Mouse (Mus musculus) cortical plate, adult 2 months (tissue): Measurements from ENCODE around the gene Pdcl3. TPM values are rescaled to one million over a fixed set of nuclear protein-coding genes. Genes with fewer than 3 reads are reported as not detected.
"Not testable (repeated sequence)": the region's sequence is repeated elsewhere in the genome, so short reads cannot be mapped to it uniquely, and the experiment has no call there.

Experiments
- H3K27ac ChIP-seq: fragments of 200-500 bp; 2 replicates; pipeline ENCODE4 v1.5.1; 2012; ENCODE audit warnings: low read length, control low read depth, inconsistent platforms; ENCODE audit not compliant: insufficient read depth
- H3K4me1 ChIP-seq: fragments of 200-500 bp; 2 replicates; pipeline ENCODE4 v1.6.1; 2011; ENCODE audit warnings: low read length; ENCODE audit not compliant: control insufficient read depth, insufficient read depth
- H3K4me3 ChIP-seq: fragments of 200-500 bp; 2 replicates; pipeline ENCODE4 v1.5.1; 2011; ENCODE audit warnings: mild to moderate bottlenecking, low read length, control low read depth; ENCODE audit not compliant: insufficient read depth
- CTCF ChIP-seq: fragments of 200-500 bp; IDR thresholded peaks from 2 replicates; pipeline ENCODE4 v1.5.1; 2011; ENCODE audit warnings: mild to moderate bottlenecking, control low read depth, low read length; ENCODE audit not compliant: insufficient read depth; ENCODE audit errors: extremely low read depth
- POLR2A ChIP-seq: fragments of 200-500 bp; IDR thresholded peaks from 2 replicates; pipeline ENCODE4 v1.6.1; 2011; ENCODE audit warnings: mild to moderate bottlenecking, low read length, control low read depth; ENCODE audit not compliant: insufficient read depth; ENCODE audit errors: extremely low read depth
- polyA plus RNA-seq: library from polyadenylated mRNA; depleted of rRNA; stranded (reverse); fragments of >200 nt; gene quantifications from 2 replicates; pipeline ENCODE4 v1.2.3, GENCODE M21; 2012; rRNA removed

Pdcl3 gene
- polyA plus RNA-seq, 1 experiment = 43.2 TPM

GRCm38 (mm10) chr1:39015529-39015928 is 30.1 kb downstream of the Pdcl3 start:
- H3K4me3 ChIP-seq = no peak overlapping the region
- H3K27ac ChIP-seq = no peak overlapping the region
- H3K4me1 ChIP-seq = peaks cover 8% of the 10 kb centered on the region
- TF ChIP-seq CTCF (no peak), POLR2A (no peak)

GRCm38 (mm10) chr1:39017871-39018270 is 32.5 kb downstream of the Pdcl3 start:
- TF ChIP-seq CTCF = no peak
- no peak overlapping the region for H3K27ac ChIP-seq
- peaks cover 6% of the 10 kb centered on the region for H3K4me1 ChIP-seq
- H3K4me3 ChIP-seq = no peak overlapping the region

GRCm38 (mm10) chr1:39025142-39025541 is 39.7 kb downstream of the Pdcl3 start:
- peaks cover 9% of the 10 kb centered on the region; the same call in 1 of the 2 replicates for H3K4me1 ChIP-seq
- H3K4me3 ChIP-seq = no peak overlapping the region
- TF ChIP-seq POLR2A (no peak), CTCF (no peak)
- no peak overlapping the region for H3K27ac ChIP-seq

GRCm38 (mm10) chr1:39025840-39026239 is 40.4 kb downstream of the Pdcl3 start:
- Histone ChIP-seq H3K27ac (no peak overlapping the region), H3K4me1 (peaks cover 9% of the 10 kb centered on the region; the same call in 1 of the 2 replicates), H3K4me3 (no peak overlapping the region)
- TF ChIP-seq CTCF (no peak), POLR2A (no peak)

- TF ChIP-seq CTCF = no peak
- no peak for TF ChIP-seq POLR2A
- H3K27ac ChIP-seq = no peak overlapping the region
- no peak overlapping the region for H3K4me3 ChIP-seq
- H3K4me1 ChIP-seq = peaks cover 9% of the 10 kb centered on the region; the same call in 1 of the 2 replicates
Measured at GRCm38 (mm10) chr1:39029176-39029575, 43.8 kb downstream of the Pdcl3 start.

GRCm38 (mm10) chr1:39030108-39030507 is 44.7 kb downstream of the Pdcl3 start:
- peaks cover 9% of the 10 kb centered on the region; the same call in 1 of the 2 replicates for H3K4me1 ChIP-seq
- H3K4me3 ChIP-seq = no peak overlapping the region
- H3K27ac ChIP-seq = no peak overlapping the region
- no peak for TF ChIP-seq POLR2A
- TF ChIP-seq CTCF = no peak

GRCm38 (mm10) chr1:39035817-39036216 is 50.4 kb downstream of the Pdcl3 start:
- TF ChIP-seq CTCF (no peak), POLR2A (no peak)
- H3K4me1 ChIP-seq = no peaks in the 10 kb centered on the region
- no peak overlapping the region for H3K27ac ChIP-seq
- H3K4me3 ChIP-seq = no peak overlapping the region

GRCm38 (mm10) chr1:39042188-39042587 is 56.8 kb downstream of the Pdcl3 start:
- Histone ChIP-seq H3K4me3 (no peak overlapping the region), H3K4me1 (peaks cover 2% of the 10 kb centered on the region; the same call in 1 of the 2 replicates), H3K27ac (no peak overlapping the region)
- TF ChIP-seq POLR2A = no peak
- no peak for TF ChIP-seq CTCF

- not testable (repeated sequence) for H3K4me3 ChIP-seq
Measured at GRCm38 (mm10) chr1:39044442-39044841, 59.0 kb downstream of the Pdcl3 start.

GRCm38 (mm10) chr1:39046689-39047088 is 61.3 kb downstream of the Pdcl3 start:
- no peak overlapping the region for H3K4me3 ChIP-seq
- H3K27ac ChIP-seq = no peak overlapping the region
- TF ChIP-seq POLR2A = no peak
- no peak for TF ChIP-seq CTCF
- peaks cover 2% of the 10 kb centered on the region; the same call in 1 of the 2 replicates for H3K4me1 ChIP-seq

More at GRCm38 (mm10) chr1:39044442-39044841, 59.0 kb downstream of the Pdcl3 start:
- not testable (repeated sequence) for H3K27ac ChIP-seq, H3K4me1 ChIP-seq

Other genes starting within 250 kb of the Pdcl3 start
- 60.5 and 60.8 TPM in 2 replicates for gene Lonrf2, start 148.9 kb upstream of the Pdcl3 start, polyA plus RNA-seq
- gene Chst10, start 87.4 kb upstream of the Pdcl3 start, polyA plus RNA-seq = 29.1 and 29.9 TPM in 2 replicates
- gene Nms, start 46.5 kb upstream of the Pdcl3 start, polyA plus RNA-seq = not detected in 2 replicates
- gene Npas2, start 208.1 kb downstream of the Pdcl3 start, polyA plus RNA-seq = 21.9 and 22.9 TPM in 2 replicates